Mouse (Mus musculus) frontal cortex, postnatal 36 days (tissue): Measurements from ENCODE around the gene Rhox4e.
"Not testable (repeated sequence)": the region's sequence is repeated elsewhere in the genome, so short reads cannot be mapped to it uniquely, and the experiment has no call there.

Source experiments
- DNase-seq, 2 experiments: peaks; one replicate each; pipeline ENCODE4 v3.0.0; 2022; ENCODE audit warnings: low spot score in 2 of 2

The Rhox4e gene

GRCm38 (mm10) chrX:37557112-37557511 is at the start of gene Rhox4e:
Gene Rhox4e, plus strand, starts transcription at chrX:37557412.
- DNase-seq, result not testable (repeated sequence)

GRCm38 (mm10) chrX:37514059-37514458 is 43.2 kb upstream of the Rhox4e start, which contains the start of gene Rhox4d:
Gene Rhox4d, plus strand, starts transcription at chrX:37514359.
- not testable (repeated sequence) for DNase-seq

DNA sequence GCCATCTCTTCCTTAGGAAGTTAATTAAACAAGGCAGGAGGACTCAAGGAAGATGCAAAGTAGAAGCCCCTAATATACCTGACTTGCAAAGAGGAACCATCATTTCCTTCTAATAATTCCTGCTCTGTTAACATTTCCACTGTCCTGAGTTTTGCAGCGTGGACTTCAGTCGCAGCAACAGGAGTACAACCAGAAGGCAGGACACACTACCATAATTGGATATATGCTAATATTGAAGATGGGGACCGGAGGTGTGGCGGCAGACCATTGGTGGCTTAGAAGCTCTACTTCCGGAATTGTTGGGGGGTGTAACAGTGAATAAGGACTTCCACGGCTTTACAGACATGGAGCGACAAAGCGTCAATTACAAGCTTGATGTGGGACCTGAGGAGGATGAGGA is 27.1 kb upstream of the Rhox4e start, which contains the start of gene Rhox2e:
Gene Rhox2e (plus strand): TSS at position 301 of the 400 bp plus-strand sequence.
- DNase-seq, result not testable (repeated sequence)

DNA sequence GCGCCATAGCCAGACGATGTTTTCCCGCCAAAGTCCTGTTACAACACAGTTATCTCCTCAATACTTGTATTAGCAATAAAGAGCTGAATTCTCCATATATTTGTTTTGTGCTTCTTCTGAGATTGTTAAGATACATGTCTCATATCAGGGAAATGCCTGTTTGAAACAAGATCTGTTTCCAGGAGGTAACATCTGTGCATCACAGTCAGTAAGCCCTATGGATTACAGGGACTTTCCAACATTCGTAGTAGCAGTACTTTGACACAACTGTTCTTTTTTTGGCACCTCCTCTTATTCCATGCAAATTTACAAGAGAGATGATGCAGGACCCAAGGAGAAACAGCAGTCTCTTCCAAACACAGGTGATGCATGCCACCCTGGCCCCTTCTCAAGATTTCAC is 15.5 kb upstream of the Rhox4e start, which contains the start of gene Rhox3e:
Gene Rhox3e (plus strand): TSS at position 301 of the 400 bp plus-strand sequence.
- DNase-seq, result not testable (repeated sequence)

- not testable (repeated sequence) for DNase-seq
Measured at GRCm38 (mm10) chrX:37571105-37571504, 13.9 kb downstream of the Rhox4e start, which contains the start of gene Rhox2f. Gene Rhox2f, plus strand, starts transcription at chrX:37571405.

GRCm38 (mm10) chrX:37572638-37573037 is 15.4 kb downstream of the Rhox4e start:
- DNase-seq, result not testable (repeated sequence)

DNA sequence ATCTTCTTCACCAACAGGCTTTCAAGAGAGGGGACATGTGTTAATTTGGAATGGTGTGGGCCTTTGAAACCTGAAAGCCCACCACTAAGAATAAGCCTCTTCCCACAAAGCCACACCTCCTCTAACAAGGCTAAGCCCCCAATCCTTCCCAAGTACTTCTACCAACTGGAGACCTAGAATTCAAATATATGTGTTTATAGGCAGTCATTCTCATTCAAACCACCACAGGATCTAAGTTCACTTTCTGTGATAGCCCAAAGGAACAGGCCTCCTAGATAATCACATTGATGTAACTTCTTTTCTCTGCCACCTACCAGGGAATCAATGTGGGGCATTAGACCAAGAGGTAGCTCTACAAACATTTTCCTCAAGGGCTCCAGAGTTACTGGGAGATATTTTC is 23.5 kb downstream of the Rhox4e start, which contains the start of gene Rhox3f:
Gene Rhox3f (plus strand): TSS at position 301 of the 400 bp plus-strand sequence.
- not testable (repeated sequence) for DNase-seq

- not testable (repeated sequence) for DNase-seq
Measured at GRCm38 (mm10) chrX:37607604-37608003, 50.4 kb downstream of the Rhox4e start, which contains the start of gene Rhox4f. Gene Rhox4f, minus strand, starts transcription at chrX:37607704.
